Mouse (Mus musculus): ENCODE results near the gene Gm10324. TPM values are rescaled to one million over a fixed set of nuclear protein-coding genes. Genes with fewer than 3 reads are reported as not detected.

The Gm10324 gene
- 4.1 TPM for polyA plus RNA-seq (2014; fragmentation: Illumina TruSeq; extraction: RNeasy Lipid Tissue Mini Kit (QIAGEN cat#74804); ENCODE audit: low read depth, low replicate concordance)

DNA sequence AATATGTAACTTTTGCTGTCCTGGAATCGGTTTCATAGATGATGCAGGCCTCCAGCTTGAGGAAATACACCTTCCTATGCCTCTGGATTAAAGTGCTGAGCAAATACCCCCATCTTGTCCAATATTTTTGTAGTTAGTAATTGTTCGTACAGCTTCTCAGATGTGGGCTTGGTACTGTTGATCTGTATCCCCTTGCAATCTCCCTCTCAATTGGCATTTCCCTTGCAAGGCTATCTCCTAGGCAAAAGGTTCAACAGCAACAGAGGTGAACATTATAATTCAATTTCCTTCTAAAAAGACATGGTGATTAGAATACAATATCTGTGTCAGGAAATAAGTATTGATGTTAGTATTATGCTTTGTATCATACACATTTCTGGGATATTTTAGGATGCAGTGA lies at the start of gene Gm10324:
Gene Gm10324, plus strand, starts transcription at position 301 of the 400 bp plus-strand sequence.

Other genes with a start within 250 kb of the Gm10324 start
- not detected for gene Gm10772, start 108.0 kb downstream of the Gm10324 start, polyA plus RNA-seq (2014; fragmentation: Illumina TruSeq; extraction: RNeasy Lipid Tissue Mini Kit (QIAGEN cat#74804); ENCODE audit: low read depth, low replicate concordance)

Measured in testis, adult 10 weeks (tissue).